Mouse (Mus musculus): Measurements from ENCODE around the gene Adgrv1. TPM values are rescaled to one million over a fixed set of nuclear protein-coding genes. Genes with fewer than 3 reads are reported as not detected.

The Adgrv1 gene
- polyA plus RNA-seq, 1 experiment from 2014 or later, result 2.2 TPM

- 71% methylated on average over 6 of the region's 6 CpGs for WGBS
- Histone ChIP-seq H3K27ac (ENCODE audit: low read length) (no peak overlapping the region), H3K27me3 (replicated peaks; ENCODE audit: insufficient read depth, low read length) (no peaks in the 10 kb centered on the region), H3K4me1 (ENCODE audit: insufficient read depth, low read depth, low read length) (no peaks in the 10 kb centered on the region), H3K9me3 (ENCODE audit: low read length) (no peaks in the 10 kb centered on the region), H3K4me3 (ENCODE audit: low read depth, low read length) (no peak overlapping the region), H3K9ac (replicated peaks; ENCODE audit: low read depth) (no peak overlapping the region), H3K4me2 (replicated peaks; ENCODE audit: low read depth, low read length) (no peak overlapping the region), H3K36me3 (ENCODE audit: insufficient read depth, low read length) (no peaks in the 10 kb centered on the region)
- DNase-seq (ENCODE audit: low spot score) (no peak), ATAC-seq (no peak)
- TF ChIP-seq CTCF (IDR thresholded peaks at IDR 0.05) (no peak), EP300 (IDR thresholded peaks at IDR 0.05) (no peak)
Measured at GRCm38 (mm10) chr13:81282193-81282592, 350.8 kb downstream of the Adgrv1 start.

- TF ChIP-seq CTCF (IDR thresholded peaks at IDR 0.05), result no peak
- TF ChIP-seq EP300 (IDR thresholded peaks at IDR 0.05), result no peak
- 95% methylated on average over 1 of the region's 1 CpGs for WGBS
Measured at GRCm38 (mm10) chr13:81280650-81281229, 352.2 kb downstream of the Adgrv1 start.

GRCm38 (mm10) chr13:81279351-81279736, 353.6 kb downstream of the Adgrv1 start:
- Histone ChIP-seq H3K4me3 (ENCODE audit: low read depth, low read length) (no peak overlapping the region), H3K4me2 (replicated peaks; ENCODE audit: low read depth, low read length) (no peak overlapping the region), H3K27me3 (replicated peaks; ENCODE audit: insufficient read depth, low read length) (no peaks in the 10 kb centered on the region), H3K36me3 (ENCODE audit: insufficient read depth, low read length) (no peaks in the 10 kb centered on the region), H3K9me3 (ENCODE audit: low read length) (no peaks in the 10 kb centered on the region), H3K4me1 (ENCODE audit: insufficient read depth, low read depth, low read length) (no peaks in the 10 kb centered on the region), H3K9ac (replicated peaks; ENCODE audit: low read depth) (no peak overlapping the region), H3K27ac (ENCODE audit: low read length) (no peak overlapping the region)
- DNase-seq (ENCODE audit: low spot score) (no peak), ATAC-seq (no peak)
- TF ChIP-seq EP300 (IDR thresholded peaks at IDR 0.05) (no peak), CTCF (IDR thresholded peaks at IDR 0.05) (no peak)
- WGBS, result 49% methylated on average over 5 of the region's 5 CpGs

More at GRCm38 (mm10) chr13:81280650-81281229, 352.2 kb downstream of the Adgrv1 start:
- H3K4me2 ChIP-seq (replicated peaks; ENCODE audit: low read depth, low read length), result no peak overlapping the region
- no peaks in the 10 kb centered on the region for H3K4me1 ChIP-seq (ENCODE audit: insufficient read depth, low read depth, low read length)
- ATAC-seq (no peak), DNase-seq (ENCODE audit: low spot score) (no peak)
- no peaks in the 10 kb centered on the region for H3K27me3 ChIP-seq (replicated peaks; ENCODE audit: insufficient read depth, low read length)
- no peak overlapping the region for H3K4me3 ChIP-seq (ENCODE audit: low read depth, low read length)
- H3K27ac ChIP-seq (ENCODE audit: low read length), result no peak overlapping the region
- no peaks in the 10 kb centered on the region for H3K36me3 ChIP-seq (ENCODE audit: insufficient read depth, low read length)
- no peaks in the 10 kb centered on the region for H3K9me3 ChIP-seq (ENCODE audit: low read length)
- no peak overlapping the region for H3K9ac ChIP-seq (replicated peaks; ENCODE audit: low read depth)

GRCm38 (mm10) chr13:81278669-81279350, 354.1 kb downstream of the Adgrv1 start:
- WGBS, result 28% methylated on average over 2 of the region's 2 CpGs
- no peaks in the 10 kb centered on the region for H3K27me3 ChIP-seq (replicated peaks; ENCODE audit: insufficient read depth, low read length)
- TF ChIP-seq CTCF (IDR thresholded peaks at IDR 0.05) (no peak), EP300 (IDR thresholded peaks at IDR 0.05) (peak; percentile 30; the same call in 1 of the 2 replicates)

DNA sequence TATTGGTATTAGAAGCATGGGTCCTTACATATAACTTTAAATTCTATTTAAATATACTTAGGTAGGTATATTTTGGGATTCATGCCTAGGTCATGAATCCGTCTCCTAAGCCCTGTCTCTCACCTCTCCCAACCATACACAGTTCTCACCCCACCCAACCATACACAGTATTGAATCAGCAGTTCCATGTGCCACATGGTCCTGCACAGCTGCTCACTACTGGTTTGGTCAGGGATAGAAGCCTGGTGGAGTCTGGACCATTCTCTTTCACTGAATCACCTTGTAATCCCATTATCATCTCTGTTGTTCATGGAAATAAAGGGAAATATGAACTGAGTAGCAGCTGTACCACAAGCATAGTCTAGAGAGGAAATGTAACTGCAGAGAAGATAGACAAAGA, 359.1 kb downstream of the Adgrv1 start:
- no peak overlapping the region for H3K27ac ChIP-seq (ENCODE audit: low read length)
- no peaks in the 10 kb centered on the region for H3K27me3 ChIP-seq (replicated peaks; ENCODE audit: insufficient read depth, low read length)
- no peak overlapping the region for H3K4me3 ChIP-seq (ENCODE audit: low read depth, low read length)
- H3K36me3 ChIP-seq (ENCODE audit: insufficient read depth, low read length), result no peaks in the 10 kb centered on the region
- TF ChIP-seq EP300 (IDR thresholded peaks at IDR 0.05) (no peak), CTCF (IDR thresholded peaks at IDR 0.05) (no peak)
- 76% methylated on average over 1 of the region's 1 CpGs for WGBS
- H3K9ac ChIP-seq (replicated peaks; ENCODE audit: low read depth), result no peak overlapping the region
- H3K4me2 ChIP-seq (replicated peaks; ENCODE audit: low read depth, low read length), result no peak overlapping the region
- DNase-seq (ENCODE audit: low spot score) (no peak), ATAC-seq (no peak)
- no peaks in the 10 kb centered on the region for H3K4me1 ChIP-seq (ENCODE audit: insufficient read depth, low read depth, low read length)
- H3K9me3 ChIP-seq (ENCODE audit: low read length), result no peaks in the 10 kb centered on the region

More at GRCm38 (mm10) chr13:81278669-81279350, 354.1 kb downstream of the Adgrv1 start:
- no peaks in the 10 kb centered on the region for H3K36me3 ChIP-seq (ENCODE audit: insufficient read depth, low read length)
- no peak overlapping the region for H3K4me3 ChIP-seq (ENCODE audit: low read depth, low read length)
- peak; percentile 38; the same call in 1 of the 2 replicates for ATAC-seq
- H3K27ac ChIP-seq (ENCODE audit: low read length), result no peak overlapping the region
- peak; percentile 26 for DNase-seq (ENCODE audit: low spot score)
- no peak overlapping the region for H3K9ac ChIP-seq (replicated peaks; ENCODE audit: low read depth)
- H3K9me3 ChIP-seq (ENCODE audit: low read length), result no peaks in the 10 kb centered on the region
- no peak overlapping the region for H3K4me2 ChIP-seq (replicated peaks; ENCODE audit: low read depth, low read length)
- H3K4me1 ChIP-seq (ENCODE audit: insufficient read depth, low read depth, low read length), result no peaks in the 10 kb centered on the region

GRCm38 (mm10) chr13:81270396-81270795, 362.6 kb downstream of the Adgrv1 start:
- Histone ChIP-seq H3K4me3 (ENCODE audit: low read depth, low read length) (no peak overlapping the region), H3K4me1 (ENCODE audit: insufficient read depth, low read depth, low read length) (no peaks in the 10 kb centered on the region), H3K9me3 (ENCODE audit: low read length) (no peaks in the 10 kb centered on the region), H3K9ac (replicated peaks; ENCODE audit: low read depth) (no peak overlapping the region), H3K4me2 (replicated peaks; ENCODE audit: low read depth, low read length) (no peak overlapping the region), H3K27me3 (replicated peaks; ENCODE audit: insufficient read depth, low read length) (no peaks in the 10 kb centered on the region), H3K27ac (ENCODE audit: low read length) (no peak overlapping the region), H3K36me3 (ENCODE audit: insufficient read depth, low read length) (no peaks in the 10 kb centered on the region)
- TF ChIP-seq CTCF (IDR thresholded peaks at IDR 0.05) (no peak), EP300 (IDR thresholded peaks at IDR 0.05) (no peak)
- DNase-seq (ENCODE audit: low spot score), result no peak
- 80% methylated on average over 6 of the region's 6 CpGs for WGBS
- no peak for ATAC-seq
